Mouse (Mus musculus) heart, embryonic 12.5 days (tissue): Measurements from ENCODE around the gene Pigf. TPM values are rescaled to one million over a fixed set of nuclear protein-coding genes. Genes with fewer than 3 reads are reported as not detected.

Experiments used
- ATAC-seq: fragments of 200-750 bp; cut with Nextera tagmentation; 2 replicates; pipeline ENCODE4 v1.8.0; 2017; ENCODE audit warnings: moderate TSS enrichment, moderate library complexity; ENCODE audit not compliant: insufficient number of reproducible peaks, low FRiP score
- H3K27ac ChIP-seq: fragments of 300-500 bp; sonication (generic); 2 replicates; pipeline ENCODE4 v1.5.1; 2016; ENCODE audit warnings: mild to moderate bottlenecking, moderate library complexity; ENCODE audit not compliant: poor library complexity, severe bottlenecking
- H3K27me3 ChIP-seq: fragments of 300-500 bp; sonication (generic); replicated peaks from 2 replicates; pipeline ENCODE4 v1.6.1; 2016; ENCODE audit warnings: mild to moderate bottlenecking, moderate library complexity
- H3K36me3 ChIP-seq: fragments of 300-500 bp; sonication (generic); 2 replicates; pipeline ENCODE4 v1.6.1; 2016; ENCODE audit warnings: mild to moderate bottlenecking, moderate library complexity
- H3K4me1 ChIP-seq: fragments of 300-500 bp; sonication (generic); replicated peaks from 2 replicates; pipeline ENCODE4 v1.6.1; 2016; ENCODE audit warnings: mild to moderate bottlenecking
- H3K4me2 ChIP-seq: fragments of 300-500 bp; sonication (generic); 2 replicates; pipeline ENCODE4 v1.6.1; 2016; ENCODE audit warnings: mild to moderate bottlenecking, moderate library complexity
- H3K4me3 ChIP-seq: fragments of 300-500 bp; sonication (generic); 2 replicates; pipeline ENCODE4 v1.5.1; 2016; ENCODE audit warnings: mild to moderate bottlenecking
- H3K9ac ChIP-seq: fragments of 300-500 bp; sonication (generic); 2 replicates; pipeline ENCODE4 v1.6.1; 2016; ENCODE audit warnings: mild to moderate bottlenecking, moderate library complexity
- H3K9me3 ChIP-seq: fragments of 300-500 bp; sonication (generic); replicated peaks from 2 replicates; pipeline ENCODE4 v1.6.1; 2016; ENCODE audit warnings: mild to moderate bottlenecking, moderate library complexity
- WGBS: fragments of 180-500 bp; shearing (Covaris S2); methylation state at CpG from one replicate; pipeline ENCODE4 v1.1.7; 2016; 5-methylcytosine and 5-hydroxymethylcytosine counted together
- polyA plus RNA-seq: library from polyadenylated mRNA; unstranded; fragments of >200 nt; fragmentation: Nextera tagmentation; extraction: Ambion mirVana; gene quantifications from 2 replicates; pipeline ENCODE4 v1.2.1, GENCODE M21; 2016

Gene Pigf
- polyA plus RNA-seq, 1 experiment from 2014 or later = 21.5 TPM

DNA sequence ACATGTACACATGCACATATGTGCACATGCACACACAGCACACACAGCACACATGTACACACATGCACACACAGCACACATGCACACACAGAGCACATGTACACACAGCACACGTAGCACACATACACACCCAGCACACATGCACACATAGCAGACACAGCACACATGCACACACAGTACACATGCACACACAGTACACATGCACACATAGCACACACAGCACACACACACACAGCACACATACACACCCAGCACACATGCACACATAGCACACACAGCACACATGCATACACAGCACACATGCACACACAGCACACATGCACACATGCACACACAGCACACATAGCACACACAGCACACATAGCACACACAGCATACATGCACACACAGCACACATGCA, 44.0 kb downstream of the Pigf start:
- no peak for ATAC-seq
- no peak overlapping the region for H3K27ac ChIP-seq
- no peaks in the 10 kb centered on the region for H3K27me3 ChIP-seq
- H3K9me3 ChIP-seq = no peaks in the 10 kb centered on the region
- no peak overlapping the region for H3K9ac ChIP-seq
- WGBS = 83% methylated on average over 1 of the region's 1 CpGs
- peaks cover 57% of the 10 kb centered on the region for H3K36me3 ChIP-seq
- H3K4me3 ChIP-seq = no peak overlapping the region
- H3K4me2 ChIP-seq = no peak overlapping the region
- peaks cover 31% of the 10 kb centered on the region for H3K4me1 ChIP-seq

DNA sequence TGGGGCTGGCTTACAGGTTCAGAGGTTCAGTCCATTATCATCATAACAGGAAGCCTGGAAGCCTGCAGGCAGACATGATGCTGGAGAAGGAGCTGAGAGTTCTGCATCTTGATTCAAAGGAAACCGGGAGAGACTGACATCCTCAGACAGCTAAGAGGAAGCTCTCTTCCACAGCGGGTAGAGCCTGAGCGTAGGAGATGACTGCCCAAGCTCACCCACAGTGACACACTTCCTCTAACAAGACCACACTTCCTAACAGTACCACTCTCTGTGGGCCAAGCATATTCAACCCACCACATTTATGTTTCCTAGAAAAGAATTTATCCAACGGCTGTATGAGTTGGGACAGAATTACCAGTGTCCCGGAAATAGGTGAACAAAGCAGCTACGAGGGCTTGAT, 46.7 kb downstream of the Pigf start:
- Histone ChIP-seq H3K27ac (no peak overlapping the region), H3K9me3 (no peaks in the 10 kb centered on the region), H3K4me3 (no peak overlapping the region), H3K4me2 (no peak overlapping the region), H3K36me3 (peaks cover 68% of the 10 kb centered on the region), H3K9ac (no peak overlapping the region), H3K4me1 (peaks cover 15% of the 10 kb centered on the region), H3K27me3 (no peaks in the 10 kb centered on the region)
- no peak for ATAC-seq
- WGBS = 82% methylated on average over 6 of the region's 6 CpGs

DNA sequence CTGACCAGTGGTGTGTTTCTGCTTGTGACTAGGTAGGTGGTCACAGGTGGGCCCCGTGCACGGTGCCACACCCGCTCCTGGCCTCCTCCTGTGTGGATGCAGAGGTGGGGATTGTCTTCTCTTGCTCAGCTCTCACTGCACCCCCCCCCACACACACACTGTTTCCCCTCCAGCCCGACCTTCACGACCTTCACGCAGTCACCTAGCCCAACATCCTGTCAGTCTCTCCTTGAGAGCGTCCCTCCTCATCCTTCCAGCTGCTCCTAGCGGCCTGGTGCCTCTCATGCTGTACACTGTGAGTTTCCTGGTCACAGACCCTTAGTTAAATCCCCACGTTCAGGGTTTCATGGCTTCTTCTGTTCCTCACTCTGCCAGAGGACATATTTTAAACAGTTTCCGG, 48.8 kb downstream of the Pigf start:
- no peak for ATAC-seq
- H3K4me2 ChIP-seq = no peak overlapping the region
- no peak overlapping the region for H3K9ac ChIP-seq
- 66% methylated on average over 10 of the region's 10 CpGs for WGBS
- peaks cover 6% of the 10 kb centered on the region; the same call in 1 of the 2 replicates for H3K4me1 ChIP-seq
- no peak overlapping the region for H3K27ac ChIP-seq
- H3K27me3 ChIP-seq = no peaks in the 10 kb centered on the region
- H3K4me3 ChIP-seq = no peak overlapping the region
- peaks cover 70% of the 10 kb centered on the region for H3K36me3 ChIP-seq
- H3K9me3 ChIP-seq = no peaks in the 10 kb centered on the region

DNA sequence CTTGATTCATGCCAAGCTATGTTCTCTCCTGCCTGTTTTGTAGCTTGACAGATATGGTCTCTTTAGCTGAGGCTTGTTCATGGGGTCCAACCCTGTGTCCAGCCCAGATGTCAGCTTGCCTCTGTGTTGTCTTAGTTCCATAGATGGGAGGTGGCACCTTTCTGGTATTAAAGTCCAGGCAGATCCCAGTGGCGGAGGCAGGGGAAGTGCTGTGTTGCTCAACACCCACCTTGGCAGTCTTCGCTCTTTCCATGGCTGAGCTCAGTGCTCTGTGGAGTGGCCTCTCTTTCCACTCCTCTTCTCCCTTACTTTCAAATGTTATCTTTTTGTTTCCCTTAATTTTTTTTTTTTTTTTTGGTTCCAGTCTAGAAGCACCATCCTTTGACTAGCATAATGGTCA, 52.1 kb downstream of the Pigf start:
- 88% methylated on average over 2 of the region's 2 CpGs for WGBS
- H3K27me3 ChIP-seq = no peaks in the 10 kb centered on the region
- no peak overlapping the region for H3K9ac ChIP-seq
- H3K9me3 ChIP-seq = no peaks in the 10 kb centered on the region
- H3K4me1 ChIP-seq = peaks cover 34% of the 10 kb centered on the region
- H3K4me2 ChIP-seq = no peak overlapping the region
- no peak overlapping the region for H3K4me3 ChIP-seq
- ATAC-seq = no peak
- peaks cover 70% of the 10 kb centered on the region for H3K36me3 ChIP-seq
- H3K27ac ChIP-seq = no peak overlapping the region

DNA sequence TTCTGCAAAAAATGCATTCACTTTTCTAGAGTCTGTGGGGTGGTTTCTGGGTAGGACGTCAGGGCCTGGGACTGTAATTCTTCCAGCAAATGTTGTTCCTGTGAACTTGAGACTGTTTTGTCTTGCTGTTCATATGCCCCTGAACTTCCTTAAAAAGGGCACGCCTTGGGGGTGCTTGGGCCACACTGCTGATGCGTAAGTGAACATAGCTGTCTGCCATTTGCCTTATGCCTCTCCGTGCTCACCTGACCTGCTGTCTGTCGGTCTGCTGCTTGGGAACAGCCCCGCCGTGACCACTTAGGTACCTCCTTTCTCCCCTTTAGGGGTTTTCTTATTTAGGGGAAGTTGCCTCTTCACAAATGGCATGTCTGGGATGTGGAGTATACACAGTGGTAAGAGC, 53.3 kb downstream of the Pigf start:
- Histone ChIP-seq H3K27ac (no peak overlapping the region), H3K27me3 (no peaks in the 10 kb centered on the region), H3K9ac (no peak overlapping the region), H3K4me1 (peaks cover 46% of the 10 kb centered on the region), H3K4me2 (no peak overlapping the region), H3K9me3 (no peaks in the 10 kb centered on the region), H3K36me3 (peaks cover 72% of the 10 kb centered on the region), H3K4me3 (no peak overlapping the region)
- ATAC-seq = no peak
- WGBS = 86% methylated on average over 7 of the region's 7 CpGs

DNA sequence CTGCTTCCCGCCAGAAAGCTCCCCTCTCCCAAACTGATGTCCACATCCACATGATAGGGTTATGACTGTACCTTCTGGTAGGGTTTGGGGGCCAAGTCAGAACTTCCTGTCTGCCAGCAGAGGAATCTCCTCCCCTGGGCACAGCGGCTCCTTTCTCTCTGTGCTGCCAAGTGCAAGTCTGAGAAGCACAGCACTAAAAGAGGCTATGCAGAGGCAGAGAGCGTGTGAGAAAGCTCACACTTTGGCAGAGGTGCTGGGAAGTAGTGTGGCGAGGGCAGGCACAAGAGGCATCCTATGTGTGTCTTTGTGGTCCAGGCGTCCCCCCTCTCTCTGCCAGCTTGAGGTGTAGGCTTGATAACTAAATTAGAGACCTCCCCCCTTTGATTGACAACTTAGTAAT, 54.2 kb downstream of the Pigf start:
- Histone ChIP-seq H3K9ac (no peak overlapping the region), H3K4me2 (no peak overlapping the region), H3K36me3 (peaks cover 68% of the 10 kb centered on the region), H3K9me3 (no peaks in the 10 kb centered on the region), H3K4me3 (no peak overlapping the region), H3K4me1 (peaks cover 44% of the 10 kb centered on the region), H3K27ac (no peak overlapping the region), H3K27me3 (no peaks in the 10 kb centered on the region)
- no peak for ATAC-seq
- 78% methylated on average over 5 of the region's 5 CpGs for WGBS

DNA sequence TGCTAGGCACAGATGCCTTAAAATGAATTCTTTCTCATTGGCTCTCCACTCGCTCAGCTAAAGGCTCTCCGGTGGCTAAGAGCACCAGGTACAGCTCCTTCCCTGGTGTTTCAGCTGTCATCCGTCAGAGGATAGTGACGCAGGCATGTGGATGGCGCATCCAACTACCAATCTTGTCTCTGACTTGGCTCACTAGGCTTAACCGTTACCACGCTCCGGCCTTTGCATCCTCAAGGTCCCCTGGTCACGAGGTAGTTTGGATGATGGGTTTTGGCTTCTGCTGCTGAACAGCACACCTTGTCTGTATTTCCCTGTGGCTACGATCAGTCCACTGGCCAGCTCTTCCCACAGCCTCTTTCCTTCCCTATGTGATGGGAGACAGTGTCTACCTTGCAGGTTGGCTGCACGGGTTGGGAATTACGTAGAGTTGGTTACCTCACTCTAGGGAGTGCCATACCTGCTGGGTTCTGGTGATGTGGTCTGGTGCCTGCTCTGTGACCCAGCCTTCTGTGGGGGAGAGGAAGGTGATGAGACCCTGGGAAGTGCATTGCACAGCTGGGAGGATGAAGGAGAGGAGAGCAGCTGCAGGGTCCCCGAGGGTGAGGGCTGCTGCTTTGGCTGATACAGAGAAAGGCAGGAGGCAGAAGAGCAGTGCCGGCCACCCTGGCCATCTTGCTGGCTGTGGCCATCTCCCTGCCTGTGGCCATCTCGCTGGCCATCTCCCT, 55.0 kb downstream of the Pigf start:
- H3K9ac ChIP-seq = no peak overlapping the region
- peaks cover 50% of the 10 kb centered on the region for H3K4me1 ChIP-seq
- H3K27ac ChIP-seq = no peak overlapping the region
- H3K36me3 ChIP-seq = peaks cover 64% of the 10 kb centered on the region
- no peaks in the 10 kb centered on the region for H3K27me3 ChIP-seq
- ATAC-seq = no peak
- WGBS = 88% methylated on average over 15 of the region's 15 CpGs
- H3K4me2 ChIP-seq = no peak overlapping the region
- no peak overlapping the region for H3K4me3 ChIP-seq
- no peaks in the 10 kb centered on the region for H3K9me3 ChIP-seq

DNA sequence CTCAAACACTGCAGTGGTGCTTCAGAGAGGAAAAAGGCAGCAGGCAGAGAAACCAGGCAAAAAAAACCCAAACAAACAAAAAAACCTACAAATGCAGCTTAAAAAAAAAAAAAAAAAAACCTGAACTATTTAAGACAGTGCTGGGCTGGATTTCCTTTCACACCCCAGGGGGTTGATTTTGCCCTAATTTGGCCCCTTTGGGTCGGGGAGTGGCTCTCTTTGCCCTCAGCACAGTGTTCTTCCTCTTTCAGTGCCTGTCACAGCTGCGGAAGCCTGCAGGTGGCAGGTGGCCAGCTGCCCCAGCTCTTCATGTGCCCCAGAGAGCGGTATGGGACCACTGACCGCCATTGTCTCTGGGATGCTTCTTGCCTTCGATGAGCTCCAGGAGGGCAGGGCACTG, 55.6 kb downstream of the Pigf start:
- Histone ChIP-seq H3K36me3 (peaks cover 58% of the 10 kb centered on the region), H3K9me3 (no peaks in the 10 kb centered on the region), H3K27ac (no peak overlapping the region), H3K9ac (no peak overlapping the region), H3K4me1 (peaks cover 55% of the 10 kb centered on the region), H3K27me3 (no peaks in the 10 kb centered on the region), H3K4me3 (no peak overlapping the region), H3K4me2 (no peak overlapping the region)
- WGBS = 69% methylated on average over 5 of the region's 5 CpGs
- ATAC-seq = no peak

DNA sequence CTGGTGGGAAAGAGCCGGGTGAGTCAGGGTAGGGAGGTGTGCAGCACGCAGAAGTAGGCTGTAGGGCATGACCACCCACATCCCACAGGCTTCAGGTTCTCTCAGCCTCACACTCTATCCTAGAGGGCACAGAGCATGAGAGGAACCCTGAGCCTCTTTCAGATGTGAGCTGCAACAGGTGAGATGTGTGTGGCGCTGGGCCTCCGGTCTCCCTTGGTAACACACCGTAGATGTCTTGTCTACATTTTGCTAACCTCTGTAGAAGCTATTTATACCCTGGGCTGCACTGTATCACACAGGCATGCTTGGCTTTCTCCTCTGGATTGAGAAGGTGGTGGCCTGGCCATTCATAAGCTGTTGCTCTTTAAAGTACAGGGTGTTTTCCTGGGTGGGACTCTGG, 56.6 kb downstream of the Pigf start:
- H3K27me3 ChIP-seq = no peaks in the 10 kb centered on the region
- no peak overlapping the region; the same call in 1 of the 2 replicates for H3K4me3 ChIP-seq
- WGBS = 60% methylated on average over 5 of the region's 5 CpGs
- peaks cover 51% of the 10 kb centered on the region for H3K36me3 ChIP-seq
- H3K9ac ChIP-seq = peak overlapping the region; percentile 45; the same call in 1 of the 2 replicates
- H3K27ac ChIP-seq = peak overlapping the region; percentile 91
- no peak for ATAC-seq
- peaks cover 55% of the 10 kb centered on the region for H3K4me1 ChIP-seq
- peak overlapping the region; percentile 49 for H3K4me2 ChIP-seq
- no peaks in the 10 kb centered on the region for H3K9me3 ChIP-seq

DNA sequence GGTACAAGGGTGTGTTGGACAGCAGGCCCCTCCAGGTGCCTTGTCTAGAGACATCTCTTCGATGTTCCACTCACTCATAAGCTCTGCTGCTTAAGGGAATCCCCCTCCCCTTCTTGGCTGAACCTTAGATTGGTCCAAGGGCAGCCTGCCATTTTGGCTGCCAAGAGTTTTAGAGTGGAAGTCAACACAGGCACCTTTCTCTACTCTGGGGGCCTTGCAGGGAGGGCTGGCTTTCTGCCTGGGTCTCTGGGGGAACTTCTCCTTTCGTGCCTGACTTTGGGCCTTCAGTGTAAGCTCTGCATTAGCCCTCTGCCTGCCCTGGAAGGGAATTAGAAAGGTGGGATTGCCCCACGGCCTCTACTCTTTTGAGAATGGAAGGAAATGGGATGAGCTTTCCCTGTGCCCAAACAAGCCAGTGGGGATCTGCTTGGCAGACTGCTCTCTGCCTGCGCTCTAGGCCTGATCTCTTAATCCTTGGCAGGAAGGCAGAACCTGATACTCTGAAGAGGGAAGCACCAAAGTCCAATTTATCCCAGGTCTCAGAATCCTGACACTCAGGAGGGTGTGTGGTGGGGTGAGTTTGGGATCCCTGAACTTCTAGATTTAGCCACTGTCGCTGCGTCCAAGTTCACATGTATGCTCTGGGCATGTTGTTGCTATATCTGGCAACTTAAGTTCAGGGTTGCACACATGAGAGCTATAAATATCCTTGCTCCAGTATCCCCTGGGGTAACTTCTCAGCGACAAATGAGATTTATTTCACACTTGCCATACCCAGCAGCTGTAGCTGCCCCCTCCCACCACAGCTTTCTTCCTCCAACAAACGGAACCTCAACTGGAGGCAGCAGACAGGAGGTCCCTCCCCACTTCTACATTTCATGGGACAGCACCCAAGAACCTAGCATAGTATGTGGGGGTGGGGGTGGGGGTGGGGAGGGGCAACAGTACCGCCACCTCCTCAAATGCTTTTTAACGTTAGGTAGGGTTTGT, 57.4 kb downstream of the Pigf start:
- Histone ChIP-seq H3K9me3 (no peaks in the 10 kb centered on the region), H3K4me2 (peak overlapping the region; percentile 49), H3K4me1 (peaks cover 55% of the 10 kb centered on the region), H3K9ac (peak overlapping the region; percentile 45), H3K27me3 (no peaks in the 10 kb centered on the region), H3K36me3 (peaks cover 45% of the 10 kb centered on the region), H3K27ac (peak overlapping the region; percentile 91), H3K4me3 (no peak overlapping the region; the same call in 1 of the 2 replicates)
- no peak for ATAC-seq
- WGBS = 56% methylated on average over 10 of the region's 10 CpGs

DNA sequence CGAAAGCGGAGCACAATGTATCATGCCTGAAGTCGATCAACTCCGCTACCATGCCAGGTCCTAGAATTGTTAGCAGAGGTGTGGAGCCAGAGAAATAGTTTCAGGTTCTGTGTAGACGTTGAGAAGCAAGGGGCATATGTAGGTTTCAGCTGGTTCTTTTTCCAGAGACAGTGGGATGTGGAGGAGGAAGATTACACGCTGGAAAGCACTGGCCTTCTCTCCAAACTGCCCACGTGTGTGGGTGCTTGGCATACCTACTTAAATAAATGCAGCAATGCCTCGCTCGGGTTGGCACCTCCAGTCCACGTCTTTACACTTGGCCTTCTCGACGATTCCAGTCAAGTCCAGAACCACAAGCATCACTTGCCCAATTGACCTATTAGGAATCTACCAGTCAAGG, 58.2 kb downstream of the Pigf start:
- peak overlapping the region; percentile 45; the same call in 1 of the 2 replicates for H3K9ac ChIP-seq
- H3K27me3 ChIP-seq = no peaks in the 10 kb centered on the region
- H3K4me1 ChIP-seq = peaks cover 57% of the 10 kb centered on the region
- ATAC-seq = no peak
- H3K36me3 ChIP-seq = peaks cover 38% of the 10 kb centered on the region
- no peak overlapping the region for H3K4me3 ChIP-seq
- H3K9me3 ChIP-seq = no peaks in the 10 kb centered on the region
- no peak overlapping the region for H3K4me2 ChIP-seq
- H3K27ac ChIP-seq = peak overlapping the region; percentile 91
- 89% methylated on average over 12 of the region's 12 CpGs for WGBS
